Mouse (Mus musculus) spleen, adult 2 months (tissue): Measurements from ENCODE around the gene Ethe1.

ENCODE experiments used
- CTCF ChIP-seq: fragments of 200-500 bp; IDR thresholded peaks from 2 replicates; pipeline ENCODE4 v1.5.1; 2011; ENCODE audit warnings: mild to moderate bottlenecking, inconsistent platforms; ENCODE audit not compliant: insufficient read depth, insufficient read length, insufficient replicate concordance; ENCODE audit errors: extremely low read depth
- POLR2A ChIP-seq: fragments of 200-500 bp; IDR thresholded peaks from 2 replicates; pipeline ENCODE4 v1.6.1; 2011; ENCODE audit warnings: low read depth, low read length, inconsistent platforms

DNA sequence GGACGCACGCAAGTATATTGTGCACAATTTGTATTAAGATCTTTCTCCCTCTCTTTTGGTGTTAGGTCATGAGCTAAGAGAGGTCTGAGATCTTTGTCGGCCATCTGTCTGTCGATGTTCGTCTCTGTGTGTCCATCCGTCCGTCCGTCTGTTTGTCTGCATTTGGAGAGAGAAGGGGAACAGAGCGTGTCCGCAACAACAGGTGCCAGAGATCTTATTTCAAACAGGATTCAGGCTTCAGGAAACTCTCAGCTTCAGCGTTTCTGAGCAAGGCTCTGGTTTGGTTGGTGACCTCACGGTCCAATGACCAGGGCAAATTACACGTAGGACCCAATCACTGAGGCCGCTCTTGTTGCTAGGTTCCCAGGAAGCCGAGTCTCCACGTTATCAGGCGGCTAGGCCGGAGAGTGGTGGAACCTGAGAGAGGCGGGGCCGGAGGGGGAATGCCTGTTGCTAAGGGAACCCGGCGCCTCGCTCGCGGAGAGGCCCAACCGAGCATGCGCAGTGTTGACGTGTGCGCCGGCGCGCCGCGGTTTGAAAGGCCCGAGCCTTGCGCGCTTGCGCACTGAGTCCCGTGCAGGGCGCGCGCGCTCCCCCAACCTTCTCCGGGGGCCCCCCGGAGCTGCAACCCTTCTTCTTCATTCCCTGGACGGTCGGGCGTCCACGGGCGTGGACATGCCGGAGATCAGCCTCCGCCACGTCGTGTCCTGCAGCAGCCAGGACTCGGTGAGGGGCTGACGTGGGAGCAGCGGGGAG lies 40.5 kb upstream of the Ethe1 start:
- TF ChIP-seq POLR2A: peak; percentile 1; the same call in 1 of the 2 replicates
- TF ChIP-seq CTCF: no peak
